Mouse (Mus musculus): ENCODE measurements at regions not wholly inside any gene's neighbourhood (a gene's known extent, or its start where the extent isn't known, plus 50 kb on each side); places are given as distances from the start of the nearest gene placed in this dataset.

DNA sequence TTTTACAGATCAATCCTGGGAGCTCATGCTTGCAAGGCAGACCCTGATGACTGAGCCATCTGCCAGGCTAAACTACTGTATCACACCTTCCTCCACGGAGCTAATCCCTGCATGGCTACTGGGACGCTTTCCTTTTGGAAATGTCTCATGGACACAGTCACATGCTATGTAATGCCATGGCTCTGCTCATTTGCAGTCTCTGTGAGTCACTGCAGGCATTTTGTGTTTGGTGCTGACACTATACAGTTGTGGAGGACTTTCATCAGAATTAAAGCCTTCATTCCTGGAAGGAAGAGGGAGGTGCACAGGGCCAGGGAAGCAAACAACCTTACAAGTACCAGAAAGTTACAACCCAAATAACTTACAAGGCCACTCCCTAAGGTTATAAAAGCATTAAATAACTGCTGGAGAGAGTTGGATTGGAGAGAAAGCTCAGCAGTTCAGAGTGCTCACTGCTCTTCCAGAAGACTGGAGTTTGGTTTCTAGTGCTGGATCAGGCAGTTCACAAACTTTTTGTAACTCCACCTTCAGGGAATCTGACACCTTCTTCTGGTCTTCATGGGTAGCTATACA, 544.3 kb upstream of the Hs6st1 start:
- TF ChIP-seq CTCF (IDR thresholded peaks at IDR 0.05; ENCODE audit: insufficient read depth, low read depth, low read length) (no peak), POLR2A (IDR thresholded peaks at IDR 0.05; ENCODE audit: insufficient read depth, low read depth, low read length) (no peak)

Data from olfactory bulb, adult 2 months (tissue).